Mouse (Mus musculus) spleen, adult 18-20 months (tissue): ENCODE measurements around the gene Polq.

Experiments
- DNase-seq, 2 experiments: peaks; one replicate each; pipeline ENCODE4 v3.0.0; 2022; ENCODE audit warnings: mixed read lengths in 2 of 2

Polq gene

DNA sequence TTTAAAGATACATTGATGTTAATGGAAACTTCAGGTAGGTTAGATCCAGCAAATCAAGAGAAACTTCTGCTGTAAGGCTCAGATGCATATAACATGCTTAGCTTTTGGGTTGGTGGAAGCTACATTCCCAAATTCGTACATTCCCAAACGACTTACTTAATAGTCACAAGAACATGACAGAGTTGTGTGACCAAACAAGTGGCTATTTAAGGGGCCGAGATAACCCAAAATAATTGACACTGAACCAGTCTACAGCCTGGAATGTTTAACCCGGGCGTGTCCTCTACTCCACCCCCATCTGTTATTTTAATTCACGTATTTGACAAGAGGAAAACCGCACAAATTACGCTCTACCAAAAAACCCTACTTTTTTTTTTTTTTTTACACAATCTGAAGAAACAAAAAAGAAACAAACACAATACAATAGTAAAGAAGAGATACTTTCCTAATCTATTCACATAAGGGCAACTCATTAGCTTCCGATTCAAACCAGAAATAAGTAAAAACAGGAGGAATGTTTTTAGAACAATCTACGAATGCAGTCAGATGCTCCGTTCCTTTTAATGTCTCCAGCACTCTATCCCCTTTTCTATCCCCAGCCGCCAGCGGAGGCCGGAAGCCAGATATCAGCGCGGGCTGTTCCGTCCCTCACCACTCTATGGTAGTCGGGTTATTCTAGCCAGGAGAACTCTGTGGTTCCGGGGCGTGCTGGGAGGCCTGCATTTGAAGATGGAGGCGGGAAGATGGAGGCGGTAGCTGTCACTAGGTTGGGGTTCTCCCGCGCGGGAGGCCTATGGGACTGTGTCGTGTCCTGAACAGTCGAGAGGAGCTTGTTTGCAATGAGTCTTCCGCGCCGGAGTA lies at the start of gene Polq:
Gene Polq, plus strand, starts transcription at position 726 of the 861 bp plus-strand sequence.
- peak; percentile 79 to 87 for DNase-seq

GRCm38 (mm10) chr16:36963415-36963814 lies 48.2 kb upstream of the Polq start:
- no peak for DNase-seq

- DNase-seq = no peak
These were observed 32.5 kb upstream of the Polq start for GRCm38 (mm10) chr16:36979127-36979526.

DNA sequence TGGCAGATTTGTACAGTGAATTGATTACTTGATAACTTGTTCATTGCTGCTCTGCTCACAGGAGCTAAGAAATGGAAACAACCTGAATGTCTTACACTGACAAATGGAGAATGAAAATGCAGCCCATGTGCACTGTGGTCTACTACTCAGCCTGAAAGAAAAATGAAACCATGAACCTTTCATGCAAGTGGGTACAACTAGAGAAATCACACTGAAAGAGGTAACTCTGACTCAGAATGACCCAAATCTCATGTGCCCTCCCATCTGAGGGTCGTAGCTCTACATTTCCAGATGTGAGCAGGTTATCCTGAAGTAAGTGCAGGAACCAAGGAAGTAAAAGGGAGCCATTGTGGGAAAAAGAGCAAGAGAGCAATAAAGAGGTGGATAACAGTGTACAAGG lies 27.8 kb upstream of the Polq start:
- DNase-seq = no peak

DNA sequence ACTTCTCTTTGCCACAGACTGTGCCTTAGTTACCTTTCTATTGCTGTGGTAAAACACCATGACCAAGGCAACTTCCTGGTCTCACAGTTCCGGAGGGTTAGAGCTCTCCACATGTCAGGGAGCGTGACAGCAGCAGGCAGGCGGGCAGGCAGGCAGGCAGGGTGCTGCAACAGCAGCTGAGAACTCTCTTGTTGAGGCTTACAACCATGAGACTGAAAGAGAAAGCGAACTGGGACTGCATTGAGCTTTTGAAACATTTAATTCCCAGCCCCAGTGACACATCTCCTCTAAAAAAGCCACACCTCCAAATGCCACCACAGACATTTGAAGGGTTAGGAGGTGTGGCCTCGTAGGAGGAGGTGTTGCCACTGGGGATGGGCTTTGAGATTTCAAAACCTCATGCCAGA lies 25.9 kb upstream of the Polq start:
- DNase-seq = peak; percentile 56 to 61

- DNase-seq = no peak
These were observed 24.2 kb upstream of the Polq start for GRCm38 (mm10) chr16:36987399-36987798.

- no peak for DNase-seq
These were observed 23.5 kb upstream of the Polq start for GRCm38 (mm10) chr16:36988066-36988465.

DNA sequence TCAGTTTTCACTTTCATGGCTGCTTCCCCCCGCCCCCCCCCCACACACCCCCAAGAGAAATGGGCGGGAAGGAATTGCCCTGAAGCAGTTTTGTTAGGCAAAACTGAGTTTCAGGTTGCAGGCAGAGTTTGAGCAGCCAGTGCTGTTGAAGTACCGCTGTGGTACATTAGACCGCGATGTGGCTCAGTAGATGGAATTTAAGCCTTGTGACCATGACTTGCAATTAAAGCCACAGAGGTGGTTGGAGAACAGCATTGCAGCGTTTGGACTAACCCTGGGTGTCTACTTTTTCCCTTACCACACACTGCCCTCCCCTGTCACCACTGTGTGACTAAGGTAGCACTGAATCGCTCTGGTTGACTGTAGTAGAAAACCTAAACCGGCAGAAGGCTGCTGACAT lies 22.1 kb upstream of the Polq start:
- DNase-seq = no peak

DNA sequence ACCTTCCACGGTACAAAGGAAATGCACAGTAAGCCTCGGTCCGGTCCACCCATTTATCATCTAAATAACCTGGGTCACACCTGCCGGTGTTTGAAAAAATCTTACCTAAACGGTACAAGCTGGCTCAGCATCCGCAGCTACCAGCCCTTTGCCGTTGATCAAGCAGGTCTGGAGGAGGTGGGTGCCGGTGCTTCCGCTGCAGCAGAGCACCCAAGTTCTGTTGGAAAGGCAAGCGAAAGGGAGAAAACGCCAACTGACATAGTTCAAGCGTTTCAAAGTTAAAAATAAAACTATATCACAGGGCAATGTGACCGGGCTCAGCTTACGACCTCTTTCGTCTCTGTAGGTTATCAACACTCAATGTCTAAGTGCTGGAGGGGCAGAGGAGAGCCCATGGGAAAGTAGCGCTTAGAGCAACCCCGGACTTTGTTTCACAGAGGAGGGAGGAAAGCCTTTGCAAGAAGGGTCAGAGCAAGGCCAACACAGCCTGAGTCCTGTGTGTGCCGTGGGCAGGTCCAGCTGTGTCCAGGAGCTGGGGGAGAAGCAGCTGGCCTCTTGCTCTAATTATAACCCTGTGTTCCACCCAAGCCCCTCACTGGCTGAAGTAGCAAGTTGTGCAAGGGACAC lies 21.5 kb upstream of the Polq start, which contains the start of gene Fbxo40:
Gene Fbxo40, minus strand, starts transcription at position 469 of the 627 bp plus-strand sequence.
- DNase-seq = no peak

DNA sequence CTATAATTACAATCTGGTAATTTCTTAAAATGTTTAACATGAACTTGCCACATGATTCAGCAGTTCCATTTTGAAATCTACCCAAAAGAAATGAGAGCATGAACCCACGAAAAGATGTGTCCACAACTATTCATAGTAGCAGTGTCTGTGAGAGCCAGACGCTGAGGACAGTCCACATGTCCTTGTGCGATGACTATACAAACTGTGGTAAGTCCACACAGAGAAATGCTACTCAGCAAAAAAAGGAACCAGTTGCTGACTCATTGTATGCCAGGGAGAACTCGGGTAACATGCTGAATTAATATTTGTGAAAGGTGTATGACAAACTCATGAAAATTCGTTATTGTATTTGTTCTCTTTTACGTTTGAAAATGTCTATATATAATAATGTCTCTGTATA lies 13.9 kb upstream of the Polq start:
- DNase-seq = no peak

GRCm38 (mm10) chr16:36999366-36999972 lies 12.1 kb upstream of the Polq start:
- DNase-seq = no peak

GRCm38 (mm10) chr16:37009262-37009661 lies 2.3 kb upstream of the Polq start:
- no peak for DNase-seq

DNA sequence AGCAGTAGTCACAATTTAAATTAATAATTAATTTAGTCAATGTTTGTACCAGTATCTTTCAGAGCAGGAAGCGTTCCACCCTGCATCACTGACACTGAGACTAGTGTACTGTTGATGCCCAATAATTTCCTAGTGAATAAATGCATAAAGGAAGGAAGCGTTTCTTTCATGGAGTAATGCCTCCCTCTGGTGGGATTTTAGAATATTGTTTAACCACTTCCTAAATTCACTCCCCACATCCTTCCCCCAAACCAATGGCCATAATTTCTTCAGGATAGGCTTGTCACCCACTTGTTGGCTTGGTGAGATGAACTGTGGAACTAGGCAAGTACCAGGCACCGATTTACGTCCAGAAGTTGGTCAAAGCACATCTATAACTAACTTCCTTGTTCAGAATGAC lies 1.2 kb upstream of the Polq start:
- peak in 1 of 2 experiments; percentile 24 for DNase-seq

GRCm38 (mm10) chr16:37011922-37012289 lies 320 bp downstream of the Polq start:
- DNase-seq = no peak

GRCm38 (mm10) chr16:37012336-37012735 lies 750 bp downstream of the Polq start:
- DNase-seq = no peak

GRCm38 (mm10) chr16:37027581-37027980 lies 16.0 kb downstream of the Polq start:
- no peak for DNase-seq

DNA sequence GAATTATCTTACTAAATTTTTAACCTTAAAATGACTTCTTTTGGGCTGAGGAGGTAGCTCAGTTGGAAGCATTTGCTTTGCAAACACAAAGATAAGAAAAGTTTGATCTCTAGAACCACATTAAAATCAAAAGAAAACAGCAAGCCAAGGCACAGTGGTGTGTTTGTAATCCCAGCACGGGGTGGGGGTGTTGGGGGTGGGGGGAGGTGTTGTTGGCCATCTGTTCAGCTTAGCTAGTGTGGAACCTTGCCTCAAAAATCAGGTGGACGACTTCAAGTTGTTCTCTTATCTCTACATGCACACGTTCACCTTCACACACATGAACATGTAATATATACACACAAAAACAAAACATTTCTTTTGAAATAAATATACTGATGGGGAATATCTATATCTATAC lies 20.4 kb downstream of the Polq start:
- no peak for DNase-seq

GRCm38 (mm10) chr16:37034751-37035150 lies 23.2 kb downstream of the Polq start:
- no peak for DNase-seq

DNA sequence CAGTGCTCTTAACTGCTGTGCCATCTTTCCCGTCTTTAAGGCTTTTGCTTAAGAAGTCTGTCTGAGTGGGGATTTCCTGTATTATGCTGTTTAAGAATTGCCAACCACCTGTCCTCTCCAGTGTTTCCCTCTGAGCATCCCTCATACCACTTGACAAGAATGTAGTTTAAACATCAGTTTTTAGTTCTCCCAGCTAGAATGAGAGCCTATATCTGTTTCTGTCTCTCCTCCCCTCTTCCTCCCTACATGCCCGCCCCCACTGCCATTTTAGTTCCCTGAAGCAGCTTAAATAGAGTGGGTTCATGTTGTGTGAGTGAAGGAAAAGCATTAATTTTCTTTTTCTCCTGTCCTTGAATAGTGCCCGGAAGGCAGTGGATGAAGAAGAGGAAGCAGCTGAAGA lies 48.0 kb downstream of the Polq start:
- no peak for DNase-seq

- no peak for DNase-seq
These were observed 49.7 kb downstream of the Polq start for GRCm38 (mm10) chr16:37061261-37061660.

DNA sequence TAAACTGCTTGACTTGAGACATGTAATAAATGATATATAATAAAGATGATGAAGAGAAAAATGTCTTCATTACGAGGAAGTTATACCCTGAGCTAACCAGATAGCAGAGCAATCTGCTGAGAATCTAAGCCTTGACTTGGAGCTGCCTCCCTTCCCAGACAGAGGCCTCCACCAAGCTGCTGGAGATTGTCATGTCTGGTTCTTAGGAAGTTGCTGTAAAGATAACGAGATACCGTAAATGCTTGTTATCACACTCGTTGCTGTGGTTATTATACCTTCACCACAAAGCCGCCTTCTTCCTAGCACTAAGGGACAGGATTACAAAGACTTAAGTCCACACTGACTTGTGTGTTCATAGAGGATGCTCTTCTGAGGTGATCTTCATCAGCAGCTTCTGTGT lies 60.8 kb downstream of the Polq start:
- no peak for DNase-seq

DNA sequence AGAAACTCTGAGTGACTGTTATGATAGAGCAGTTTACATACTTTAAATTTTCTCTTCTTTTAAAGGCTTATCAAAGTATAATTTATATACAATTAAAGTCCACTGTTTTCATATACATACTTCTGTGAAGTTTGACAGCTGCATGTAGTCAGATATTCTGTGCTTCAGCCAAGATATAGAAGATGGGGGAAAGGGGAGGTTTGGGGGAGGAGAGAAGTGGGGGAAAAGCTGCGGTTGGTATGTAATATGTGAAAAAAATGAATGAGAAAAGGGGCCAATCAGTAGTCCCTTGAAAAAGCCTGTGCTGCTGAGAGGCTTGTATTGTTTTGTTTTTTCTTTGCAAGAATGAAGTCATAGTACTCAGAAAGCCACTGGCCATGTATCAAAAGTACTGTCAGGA lies 78.1 kb downstream of the Polq start:
- DNase-seq = no peak

DNA sequence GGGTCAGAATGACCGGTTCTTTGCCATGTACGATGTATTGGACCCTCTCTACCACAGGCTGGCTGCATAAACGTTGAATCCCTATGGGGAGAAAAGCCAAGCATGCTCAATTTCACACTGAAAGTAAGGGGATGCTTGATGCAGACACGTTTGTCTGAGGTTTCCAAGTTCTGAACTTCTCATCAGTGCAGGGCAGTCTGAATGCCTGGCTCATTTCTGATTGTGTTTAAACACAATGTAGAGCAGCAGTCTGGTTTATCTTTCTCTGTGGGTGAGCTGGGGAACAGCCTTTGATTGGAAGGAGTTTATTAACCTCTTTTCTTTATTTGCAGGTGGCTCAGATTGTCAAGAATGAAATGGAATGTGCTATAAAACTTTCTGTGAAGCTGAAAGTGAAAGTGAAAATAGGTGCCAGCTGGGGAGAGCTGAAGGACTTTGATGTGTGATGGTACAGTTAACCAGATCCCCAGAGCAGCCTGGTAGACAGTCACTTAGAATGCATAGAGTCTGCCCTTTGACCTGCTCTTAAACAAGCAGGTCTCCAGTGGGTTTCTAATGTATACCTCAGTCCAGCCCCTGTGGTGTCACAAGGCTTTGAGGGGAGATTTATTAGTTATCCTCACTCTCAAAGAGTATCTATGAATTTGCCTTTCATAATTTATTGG lies 82.7 kb downstream of the Polq start:
- DNase-seq = no peak
